Mouse (Mus musculus) MEL (cell line): ENCODE data around the gene Tmtc1. TPM values are rescaled to one million over a fixed set of nuclear protein-coding genes. Genes with fewer than 3 reads are reported as not detected.

Experiments used
- DNase-seq: peaks from one replicate; pipeline ENCODE4 v3.0.0; 2011; ENCODE audit warnings: low read depth, low spot score
- H3K27ac ChIP-seq: 2 replicates; pipeline ENCODE4 v1.5.1; 2012; ENCODE audit warnings: low read depth, mild to moderate bottlenecking, control low read depth, low read length, moderate library complexity; ENCODE audit not compliant: control insufficient read depth
- H3K27me3 ChIP-seq, 2 experiments: fragments of 150-350 bp in 1 of 2; sonication (generic) in 1 of 2; 2 replicates each; pipeline ENCODE4 v1.6.1; 2012; ENCODE audit warnings: low read length in 2 of 2, mild to moderate bottlenecking in 2 of 2, improper control_type of control experiment in 1 of 2, moderate library complexity in 1 of 2; ENCODE audit not compliant: insufficient read depth in 2 of 2, control insufficient read depth in 1 of 2
- H3K36me3 ChIP-seq, 2 experiments: 2 replicates each; pipeline ENCODE4 v1.6.1; 2012 to 2014; ENCODE audit warnings: low read length in 2 of 2, improper control_type of control experiment in 1 of 2, inconsistent platforms in 1 of 2, mild to moderate bottlenecking in 1 of 2; ENCODE audit not compliant: insufficient read depth in 2 of 2, control insufficient read depth in 1 of 2
- H3K4me1 ChIP-seq, 2 experiments: fragments of 150-350 bp in 1 of 2; sonication (generic) in 1 of 2; 2 replicates each; pipeline ENCODE4 v1.6.1; 2012; ENCODE audit warnings: low read length in 2 of 2, improper control_type of control experiment in 1 of 2, mild to moderate bottlenecking in 1 of 2; ENCODE audit not compliant: insufficient read depth in 2 of 2, control insufficient read depth in 1 of 2
- H3K4me3 ChIP-seq, 2 experiments: fragments of 150-350 bp in 1 of 2; sonication (generic) in 1 of 2; 2 replicates each; pipeline ENCODE4 v1.5.1; 2012; ENCODE audit warnings: low read depth in 2 of 2, low read length in 2 of 2, mild to moderate bottlenecking in 2 of 2, moderate library complexity in 2 of 2, control low read depth in 1 of 2, improper control_type of control experiment in 1 of 2; ENCODE audit not compliant: control insufficient read depth in 1 of 2, insufficient read depth in 1 of 2
- H3K79me2 ChIP-seq: 2 replicates; pipeline ENCODE4 v1.6.1; 2012; ENCODE audit warnings: mild to moderate bottlenecking, low read length, moderate library complexity; ENCODE audit not compliant: control insufficient read depth, poor library complexity, insufficient read depth
- H3K9ac ChIP-seq: 2 replicates; pipeline ENCODE4 v1.6.1; 2012; ENCODE audit warnings: low read depth, mild to moderate bottlenecking, control low read depth, low read length, moderate library complexity; ENCODE audit not compliant: control insufficient read depth, poor library complexity, severe bottlenecking
- H3K9me3 ChIP-seq: fragments of 150-350 bp; sonication (generic); replicated peaks from 2 replicates; pipeline ENCODE4 v1.6.1; 2012; ENCODE audit warnings: mild to moderate bottlenecking, low read length, improper control_type of control experiment, moderate library complexity; ENCODE audit not compliant: insufficient read depth
- BHLHE40 ChIP-seq: IDR thresholded peaks from 2 replicates; pipeline ENCODE4 v1.6.1; 2012; ENCODE audit warnings: low read depth, mild to moderate bottlenecking, inconsistent platforms, low read length, improper control_type of control experiment, borderline replicate concordance
- CHD1 ChIP-seq: IDR thresholded peaks from 2 replicates; pipeline ENCODE4 v1.6.1; 2012; ENCODE audit warnings: low read depth, mild to moderate bottlenecking, inconsistent platforms, low read length, improper control_type of control experiment
- CHD2 ChIP-seq: IDR thresholded peaks from 2 replicates; pipeline ENCODE4 v1.6.1; 2011; ENCODE audit warnings: low read length, improper control_type of control experiment
- E2F4 ChIP-seq: IDR thresholded peaks from 2 replicates; pipeline ENCODE4 v1.6.1; 2011; ENCODE audit warnings: low read depth, low read length, improper control_type of control experiment, borderline replicate concordance
- ETS1 ChIP-seq: IDR thresholded peaks from 2 replicates; pipeline ENCODE4 v1.6.1; 2012; ENCODE audit warnings: low read depth, mild to moderate bottlenecking, inconsistent platforms, low read length, improper control_type of control experiment, moderate library complexity
- GABPA ChIP-seq: IDR thresholded peaks from 2 replicates; pipeline ENCODE4 v1.6.1; 2012; ENCODE audit warnings: low read depth, mild to moderate bottlenecking, inconsistent platforms, low read length, improper control_type of control experiment, moderate library complexity
- GATA1 ChIP-seq: IDR thresholded peaks from 2 replicates; pipeline ENCODE4 v1.6.1; 2011; ENCODE audit warnings: low read depth, low read length, improper control_type of control experiment
- KAT2A ChIP-seq: conservative IDR thresholded peaks from 2 replicates; pipeline ENCODE4 v1.6.1; 2012; ENCODE audit warnings: low read depth, low read length, improper control_type of control experiment, inconsistent platforms
- MAFK ChIP-seq: IDR thresholded peaks from 2 replicates; pipeline ENCODE4 v1.6.1; 2011; ENCODE audit warnings: low read depth, mild to moderate bottlenecking, low read length, improper control_type of control experiment, borderline replicate concordance
- MEF2A ChIP-seq: IDR thresholded peaks from 2 replicates; pipeline ENCODE4 v1.6.1; 2014; ENCODE audit warnings: low read depth, mild to moderate bottlenecking, inconsistent platforms, low read length, improper control_type of control experiment; ENCODE audit not compliant: poor library complexity, insufficient replicate concordance, severe bottlenecking; ENCODE audit errors: extremely low read depth
- MYC ChIP-seq: IDR thresholded peaks from 2 replicates; pipeline ENCODE4 v1.6.1; 2011; ENCODE audit warnings: low read depth, mild to moderate bottlenecking, low read length, improper control_type of control experiment, moderate library complexity
- NELFE ChIP-seq: IDR thresholded peaks from 2 replicates; pipeline ENCODE4 v1.6.1; 2011; ENCODE audit warnings: low read depth, low read length, improper control_type of control experiment
- POLR2A ChIP-seq, 2 experiments: IDR thresholded peaks; 2 replicates each; pipeline ENCODE4 v1.6.1; 2011 to 2012; ENCODE audit warnings: low read length in 2 of 2, mild to moderate bottlenecking in 2 of 2, control low read depth in 1 of 2, improper control_type of control experiment in 1 of 2, low read depth in 1 of 2, moderate library complexity in 1 of 2; ENCODE audit not compliant: control insufficient read depth in 1 of 2, insufficient read depth in 1 of 2, poor library complexity in 1 of 2
- POLR2AphosphoS2 ChIP-seq: IDR thresholded peaks from 2 replicates; pipeline ENCODE4 v1.6.1; 2011; ENCODE audit warnings: low read length, improper control_type of control experiment
- POLR2AphosphoS5 ChIP-seq: IDR thresholded peaks from 2 replicates; pipeline ENCODE4 v1.6.1; 2012; ENCODE audit warnings: low read depth, borderline replicate concordance, mild to moderate bottlenecking, inconsistent platforms, low read length, moderate library complexity, mixed read lengths
- RAD21 ChIP-seq: IDR thresholded peaks from 2 replicates; pipeline ENCODE4 v1.6.1; 2011; ENCODE audit warnings: mild to moderate bottlenecking, low read depth, low read length, improper control_type of control experiment
- RCOR1 ChIP-seq: IDR thresholded peaks from 2 replicates; pipeline ENCODE4 v1.6.1; 2012; ENCODE audit warnings: low read depth, mild to moderate bottlenecking, inconsistent platforms, low read length, improper control_type of control experiment
- SIN3A ChIP-seq: IDR thresholded peaks from 2 replicates; pipeline ENCODE4 v1.6.1; 2012; ENCODE audit warnings: low read length, improper control_type of control experiment, inconsistent platforms
- SMC3 ChIP-seq: IDR thresholded peaks from 2 replicates; pipeline ENCODE4 v1.6.1; 2011; ENCODE audit warnings: low read depth, low read length, improper control_type of control experiment
- USF1 ChIP-seq: IDR thresholded peaks from 2 replicates; pipeline ENCODE4 v1.6.1; 2014; ENCODE audit warnings: low read depth, mild to moderate bottlenecking, inconsistent platforms, low read length, improper control_type of control experiment, moderate library complexity
- USF2 ChIP-seq, 2 experiments: IDR thresholded peaks; 2 replicates each; pipeline ENCODE4 v1.6.1; 2011 to 2012; ENCODE audit warnings: improper control_type of control experiment in 2 of 2, low read length in 2 of 2, borderline replicate concordance in 1 of 2, inconsistent platforms in 1 of 2, low read depth in 1 of 2, mild to moderate bottlenecking in 1 of 2; ENCODE audit not compliant: insufficient read depth in 1 of 2
- ZC3H11A ChIP-seq: IDR thresholded peaks from 2 replicates; pipeline ENCODE4 v1.6.1; 2012; ENCODE audit warnings: low read depth, mild to moderate bottlenecking, inconsistent platforms, low read length, improper control_type of control experiment
- ZKSCAN1 ChIP-seq: IDR thresholded peaks from 2 replicates; pipeline ENCODE4 v1.6.1; 2012; ENCODE audit warnings: low read depth, mild to moderate bottlenecking, inconsistent platforms, low read length, improper control_type of control experiment, moderate library complexity
- polyA plus RNA-seq, 2 experiments: library from polyadenylated mRNA; stranded (reverse) in 1 of 2; unstranded in 1 of 2; fragments of >175 nt in 1 of 2; fragments of >200 nt in 1 of 2; gene quantifications; 2 replicates each; pipeline versions ENCODE4 v1.2.1 to v1.2.4; 2012; ENCODE audit warnings: low replicate concordance in 2 of 2, low read depth in 1 of 2; ENCODE audit not compliant: insufficient read length in 2 of 2, insufficient read depth in 1 of 2, missing spikeins in 1 of 2
- total RNA-seq: library from RNA; depleted of rRNA; stranded (reverse); fragments of 300-350 nt; gene quantifications from 2 replicates; pipeline ENCODE4 v1.2.3, GENCODE M21; 2012

The Tmtc1 gene
- total and polyA plus RNA-seq, 3 experiments, result 0.03 TPM; not detected in 2

GRCm38 (mm10) chr6:148315571-148316080 lies 128.6 kb downstream of the Tmtc1 start:
- Histone ChIP-seq H3K4me1 (no peaks in the 10 kb centered on the region), H3K9ac (no peak overlapping the region), H3K4me3 (no peak overlapping the region), H3K79me2 (no peaks in the 10 kb centered on the region), H3K27me3 (no peaks in the 10 kb centered on the region), H3K27ac (no peak overlapping the region), H3K36me3 (no peaks in the 10 kb centered on the region), H3K9me3 (no peaks in the 10 kb centered on the region)
- no peak for TF ChIP-seq GATA1
- no peak for TF ChIP-seq BHLHE40
- no peak for TF ChIP-seq RCOR1
- TF ChIP-seq ETS1, result no peak
- no peak for TF ChIP-seq RAD21
- no peak for TF ChIP-seq E2F4
- TF ChIP-seq SIN3A, result no peak
- no peak for TF ChIP-seq POLR2AphosphoS5
- no peak for TF ChIP-seq MEF2A
- TF ChIP-seq ZKSCAN1, result no peak
- no peak for TF ChIP-seq KAT2A
- no peak for TF ChIP-seq POLR2A (IDR thresholded peaks at IDR 0.05; ENCODE audit: control insufficient read depth in 1 of 2, insufficient read depth in 1 of 2, low read depth in 1 of 2, low read length in 2 of 2, poor library complexity in 1 of 2)
- TF ChIP-seq CHD1, result no peak
- no peak for TF ChIP-seq SMC3
- TF ChIP-seq POLR2AphosphoS2, result no peak
- no peak for TF ChIP-seq USF1
- no peak for DNase-seq

GRCm38 (mm10) chr6:148315106-148315505 lies 129.1 kb downstream of the Tmtc1 start:
- Histone ChIP-seq H3K27me3 (no peaks in the 10 kb centered on the region), H3K9me3 (no peaks in the 10 kb centered on the region), H3K79me2 (no peaks in the 10 kb centered on the region), H3K4me3 (no peak overlapping the region), H3K27ac (no peak overlapping the region), H3K36me3 (no peaks in the 10 kb centered on the region), H3K4me1 (no peaks in the 10 kb centered on the region), H3K9ac (no peak overlapping the region)
- no peak for TF ChIP-seq ZC3H11A
- TF ChIP-seq POLR2A (IDR thresholded peaks at IDR 0.05; ENCODE audit: control insufficient read depth in 1 of 2, insufficient read depth in 1 of 2, low read depth in 1 of 2, low read length in 2 of 2, poor library complexity in 1 of 2), result no peak
- no peak for TF ChIP-seq MYC
- no peak for TF ChIP-seq USF2 (IDR thresholded peaks at IDR 0.05; ENCODE audit: borderline replicate concordance in 1 of 2, insufficient read depth in 1 of 2, low read depth in 1 of 2, low read length in 2 of 2)
- no peak for TF ChIP-seq GABPA
- no peak for TF ChIP-seq RCOR1
- no peak for TF ChIP-seq NELFE
- no peak for TF ChIP-seq CHD2
- no peak for TF ChIP-seq MAFK
- no peak for DNase-seq
